Mouse (Mus musculus) cerebellum, adult (tissue): ENCODE measurements at regions not wholly inside any gene's neighbourhood (a gene's known extent, or its start where the extent isn't known, plus 50 kb on each side); places are given as distances from the start of the nearest gene placed in this dataset.
A peak's percentile ranks its signal among the peaks of the same experiment; 100 is the strongest.
"Not testable (repeated sequence)": the region's sequence is repeated elsewhere in the genome, so short reads cannot be mapped to it uniquely, and the experiment has no call there.

Experiments
- ATAC-seq: cut with Nextera tagmentation; 2 replicates; pipeline ENCODE4 v1.9.2; 2017; ENCODE audit warnings: mild to moderate bottlenecking, moderate library complexity, mixed read lengths; ENCODE audit not compliant: insufficient number of reproducible peaks, low FRiP score, low TSS enrichment

GRCm38 (mm10) chr4:23758005-23758404 is 738.2 kb upstream of the Mms22l start:
- no peak for ATAC-seq

- no peak for ATAC-seq
Measured at GRCm38 (mm10) chr4:23787417-23788204, 708.6 kb upstream of the Mms22l start.

GRCm38 (mm10) chr4:23823516-23823915 is 672.7 kb upstream of the Mms22l start:
- no peak for ATAC-seq

- ATAC-seq = no peak
Measured at GRCm38 (mm10) chr4:23826885-23827284, 669.4 kb upstream of the Mms22l start.

- ATAC-seq = no peak
Measured at GRCm38 (mm10) chr4:23832385-23833164, 663.7 kb upstream of the Mms22l start.

- ATAC-seq = no peak
Measured at GRCm38 (mm10) chr4:23843609-23844287, 652.5 kb upstream of the Mms22l start.

- ATAC-seq = no peak
Measured at GRCm38 (mm10) chr4:23844288-23844971, 651.8 kb upstream of the Mms22l start.

- no peak for ATAC-seq
Measured at GRCm38 (mm10) chr4:23845263-23845662, 651.0 kb upstream of the Mms22l start.

GRCm38 (mm10) chr4:23850640-23851039 is 645.6 kb upstream of the Mms22l start:
- no peak for ATAC-seq

GRCm38 (mm10) chr4:23862437-23862836 is 633.8 kb upstream of the Mms22l start:
- ATAC-seq = no peak

GRCm38 (mm10) chr4:23880007-23880406 is 616.2 kb upstream of the Mms22l start:
- no peak for ATAC-seq

GRCm38 (mm10) chr4:23913396-23913795 is 582.9 kb upstream of the Mms22l start:
- ATAC-seq = no peak

- ATAC-seq = no peak
Measured at GRCm38 (mm10) chr4:23913822-23914221, 582.4 kb upstream of the Mms22l start.

GRCm38 (mm10) chr4:23914423-23914822 is 581.8 kb upstream of the Mms22l start:
- ATAC-seq = no peak

- ATAC-seq = no peak
Measured at GRCm38 (mm10) chr4:23921520-23921919, 574.7 kb upstream of the Mms22l start.

GRCm38 (mm10) chr4:23954140-23954539 is 542.1 kb upstream of the Mms22l start:
- no peak for ATAC-seq

- ATAC-seq = not testable (repeated sequence)
Measured at GRCm38 (mm10) chr4:23982193-23982592, 514.1 kb upstream of the Mms22l start.

GRCm38 (mm10) chr4:23982790-23983451 is 513.3 kb upstream of the Mms22l start:
- ATAC-seq = 0 out of 2 replicates have a peak, but pooled peaks have one; percentile 10

GRCm38 (mm10) chr4:23983452-23983805 is 512.8 kb upstream of the Mms22l start:
- ATAC-seq = no peak

GRCm38 (mm10) chr4:23984005-23984404 is 512.2 kb upstream of the Mms22l start:
- ATAC-seq = no peak
